8 mouse cellular contexts compared by ENCODE assay signal in genomic region chr1:179136461-179137144, GRCm38 (mm10).
DNase-seq lines count a peak whose midpoint lies in the region; ATAC-seq and TF ChIP-seq lines count a peak whose summit lies in the region.

No protein-coding gene starts in this region.

- no peak overlapping the region for H3K9ac ChIP-seq in embryonic facial prominence, embryonic 14.5 days (ENCODE audit: low read depth, low read length)
- no peak overlapping the region for H3K9ac ChIP-seq in limb, embryonic 13.5 days
- H3K9ac ChIP-seq in stomach, postnatal 0 days (ENCODE audit: low read length): no peak overlapping the region

- no peak overlapping the region for H3K4me3 ChIP-seq in gastrocnemius, adult 2 months
- no peak overlapping the region for H3K4me3 ChIP-seq in embryonic facial prominence, embryonic 14.5 days (ENCODE audit: low read depth, low read length)
- H3K4me3 ChIP-seq in limb, embryonic 13.5 days: no peak overlapping the region
- H3K4me3 ChIP-seq in stomach, postnatal 0 days (ENCODE audit: low read depth, low read length): no peak overlapping the region

- DNase-seq in gastrocnemius, adult 2 months: peak; percentile 54
- DNase-seq in gastrocnemius, postnatal 36 days: no peak
- peak; percentile 58 for DNase-seq in ZHBTc4 (ENCODE audit: low read depth, low spot score)
- peak; percentile 85 for DNase-seq in embryonic facial prominence, embryonic 14.5 days (ENCODE audit: low spot score)
- DNase-seq in stomach, postnatal 0 days (ENCODE audit: low spot score): peak; percentile 57

- peaks cover 7% of the 10 kb centered on the region for H3K9me3 ChIP-seq in embryonic facial prominence, embryonic 14.5 days (ENCODE audit: control insufficient read depth, low read length)
- H3K9me3 ChIP-seq in limb, embryonic 13.5 days: peaks cover 12% of the 10 kb centered on the region
- H3K9me3 ChIP-seq in stomach, postnatal 0 days (ENCODE audit: control insufficient read depth, low read length): 0 out of 2 replicates have a peak, but pooled peaks cover 3% of the 10 kb centered on the region

- TF ChIP-seq EP300 in stomach, postnatal 0 days (optimal IDR thresholded peaks at IDR 0.05): no peak

- H3K27me3 ChIP-seq in embryonic facial prominence, embryonic 14.5 days (replicated peaks; ENCODE audit: control insufficient read depth, insufficient read depth, low read length): no peaks in the 10 kb centered on the region
- peaks cover 6% of the 10 kb centered on the region for H3K27me3 ChIP-seq in limb, embryonic 13.5 days
- H3K27me3 ChIP-seq in stomach, postnatal 0 days (ENCODE audit: control insufficient read depth, insufficient read depth, low read length): no peaks in the 10 kb centered on the region

- peaks cover 11% of the 10 kb centered on the region for H3K4me1 ChIP-seq in embryonic facial prominence, embryonic 14.5 days (ENCODE audit: control insufficient read depth, insufficient read depth, low read length)
- peaks cover 14% of the 10 kb centered on the region for H3K4me1 ChIP-seq in limb, embryonic 13.5 days
- 0 out of 2 replicates have a peak, but pooled peaks cover 3% of the 10 kb centered on the region for H3K4me1 ChIP-seq in stomach, postnatal 0 days (replicated peaks; ENCODE audit: control insufficient read depth, insufficient read depth)

- 27% methylated on average over 14 of the region's 14 CpGs for WGBS in embryonic facial prominence, embryonic 14.5 days
- WGBS in limb, embryonic 13.5 days: 47% methylated on average over 14 of the region's 14 CpGs
- 23% methylated on average over 14 of the region's 14 CpGs for WGBS in stomach, postnatal 0 days

- H3K27ac ChIP-seq in gastrocnemius, adult 2 months: no peak overlapping the region
- H3K27ac ChIP-seq in embryonic facial prominence, embryonic 14.5 days (replicated peaks; ENCODE audit: low read depth, low read length): peak overlapping the region; percentile 36; the same call in 1 of the 2 replicates
- no peak overlapping the region for H3K27ac ChIP-seq in limb, embryonic 13.5 days
- H3K27ac ChIP-seq in stomach, postnatal 0 days (replicated peaks): no peak overlapping the region

- TF ChIP-seq CTCF in gastrocnemius, adult 2 months (IDR thresholded peaks at IDR 0.05): no peak
- TF ChIP-seq CTCF in stomach, postnatal 0 days (IDR thresholded peaks at IDR 0.05; ENCODE audit: low read depth): no peak

- intact Hi-C loops in gastrocnemius, adult 2 months (cut with DNase I): no loop called here
- intact Hi-C loops in gastrocnemius, postnatal 36 days (cut with DNase I): no loop called here

- peak; percentile 76 for ATAC-seq in embryonic facial prominence, embryonic 14.5 days (ENCODE audit: low read depth)
- peak; percentile 12 to 32; a peak in 1 of 4 replicates for ATAC-seq in hematopoietic stem cell, adult 5-6 weeks (replicated peaks in 1 of 2; ENCODE audit: insufficient read depth in 1 of 2, low FRiP score in 2 of 2, low TSS enrichment in 1 of 2, low read depth in 1 of 2, poor library complexity in 2 of 2, severe bottlenecking in 2 of 2)
- ATAC-seq in limb, embryonic 13.5 days (ENCODE audit: low FRiP score, low read depth): peak; percentile 40; the same call in 1 of the 2 replicates
- peak; percentile 45 for ATAC-seq in stomach, postnatal 0 days (ENCODE audit: low FRiP score, low TSS enrichment)
- ATAC-seq in frontal cortex, adult (ENCODE audit: low TSS enrichment): no peak

- 0 out of 2 replicates have a peak, but pooled peaks cover 4% of the 10 kb centered on the region for H3K36me3 ChIP-seq in embryonic facial prominence, embryonic 14.5 days (ENCODE audit: control insufficient read depth, insufficient read depth, low read length)
- H3K36me3 ChIP-seq in limb, embryonic 13.5 days: peaks cover 11% of the 10 kb centered on the region
- H3K36me3 ChIP-seq in stomach, postnatal 0 days (ENCODE audit: control insufficient read depth, insufficient read depth, low read length): no peaks in the 10 kb centered on the region

- H3K4me2 ChIP-seq in embryonic facial prominence, embryonic 14.5 days (ENCODE audit: low read depth, low read length): peak overlapping the region; percentile 14; the same call in 1 of the 2 replicates
- no peak overlapping the region for H3K4me2 ChIP-seq in limb, embryonic 13.5 days (replicated peaks)
- 0 out of 2 replicates have a peak overlapping the region, but pooled peaks have one; percentile 11 for H3K4me2 ChIP-seq in stomach, postnatal 0 days (replicated peaks; ENCODE audit: low read depth)

Comparison
In these comparisons a context has a peak if more than half of its experiments do, and no peak if none do; other contexts are left out.
1. DNase-seq: peak in gastrocnemius, adult 2 months (single experiment), ZHBTc4 (single experiment), embryonic facial prominence, embryonic 14.5 days (single experiment) and stomach, postnatal 0 days (single experiment); none in gastrocnemius, postnatal 36 days (0 of 2).